ENCODE assay signal across 19 mouse cellular contexts in genomic region chr4:58442338-58442737, GRCm38 (mm10).
DNase-seq lines count a peak whose midpoint lies in the region.
"Had no signal": no experiment of that assay in that cellular context is flagged by ENCODE, and none has a peak within 500 bp of the region (broad histone marks: within the 10 kb centered on the region; RNA-seq: fewer than 3 reads in every experiment).

No protein-coding gene starts in this region.

- H3K4me1 ChIP-seq in embryonic facial prominence, embryonic 10.5 days, result peaks cover 28% of the 10 kb centered on the region
- H3K4me1 ChIP-seq: hindbrain, embryonic 13.5 days; liver, embryonic 15.5 days had no signal

- H3K4me3 ChIP-seq in embryonic facial prominence, embryonic 10.5 days, result no peak overlapping the region
- H3K4me3 ChIP-seq: forebrain, embryonic 10.5 days; hindbrain, embryonic 13.5 days; left cerebral cortex, adult 2 months; limb, embryonic 13.5 days; liver, embryonic 15.5 days had no signal

- H3K36me3 ChIP-seq in embryonic facial prominence, embryonic 10.5 days (replicated peaks), result peaks cover 15% of the 10 kb centered on the region
- H3K36me3 ChIP-seq: hindbrain, embryonic 13.5 days; liver, embryonic 15.5 days had no signal

- peak; percentile 92 for DNase-seq in heart, adult 11 months
- DNase-seq in heart, postnatal 10 days, result no peak
- DNase-seq in ovary, adult 18-20 months (ENCODE audit: low spot score), result peak; percentile 20
- DNase-seq in ovary, postnatal 14 days (ENCODE audit: low spot score), result no peak
- DNase-seq in embryonic facial prominence, embryonic 10.5 days (ENCODE audit: low spot score), result peak; percentile 38
- DNase-seq in yolk sac, embryonic 10.5 days (ENCODE audit: low spot score), result peak; percentile 53
- DNase-seq in heart, postnatal 25 days (ENCODE audit: low spot score), result no peak
- no peak for DNase-seq in cerebellum, adult 11-12 months
- DNase-seq: cerebellum, postnatal 14 days; gastrocnemius, postnatal 14 days; kidney, postnatal 14 days; right cerebral cortex, postnatal 14 days; thymus, postnatal 4 days had no signal

- 48% methylated on average over 5 of the region's 5 CpGs for WGBS in embryonic facial prominence, embryonic 10.5 days

- H3K9me3 ChIP-seq in embryonic facial prominence, embryonic 10.5 days, result no peaks in the 10 kb centered on the region
- H3K9me3 ChIP-seq: forebrain, embryonic 10.5 days; hindbrain, embryonic 13.5 days; limb, embryonic 13.5 days; liver, embryonic 15.5 days had no signal

- H3K27me3 ChIP-seq in embryonic facial prominence, embryonic 10.5 days (replicated peaks; ENCODE audit: low read depth, poor library complexity, severe bottlenecking), result no peaks in the 10 kb centered on the region
- H3K27me3 ChIP-seq: hindbrain, embryonic 13.5 days; limb, embryonic 13.5 days; liver, embryonic 15.5 days; Patski had no signal

- intact Hi-C loops in heart, postnatal 10 days (cut with DNase I), result no loop called here
- intact Hi-C loops in heart, postnatal 25 days (cut with DNase I), result no loop called here

- H3K27ac ChIP-seq in embryonic facial prominence, embryonic 10.5 days (replicated peaks), result no peak overlapping the region
- H3K27ac ChIP-seq: forebrain, embryonic 10.5 days; hindbrain, embryonic 13.5 days; left cerebral cortex, adult 2 months; limb, embryonic 13.5 days; liver, embryonic 15.5 days had no signal

Comparison
In these comparisons a context has a peak if more than half of its experiments do, and no peak if none do; other contexts are left out.
1. DNase-seq: peak in heart, adult 11 months (single experiment), ovary, adult 18-20 months (single experiment), embryonic facial prominence, embryonic 10.5 days (single experiment) and yolk sac, embryonic 10.5 days (single experiment); none in heart, postnatal 10 days (0 of 2), ovary, postnatal 14 days (single experiment), heart, postnatal 25 days (single experiment) and cerebellum, adult 11-12 months (single experiment).